ENCODE assay signal across 14 mouse cellular contexts in the genomic region with DNA sequence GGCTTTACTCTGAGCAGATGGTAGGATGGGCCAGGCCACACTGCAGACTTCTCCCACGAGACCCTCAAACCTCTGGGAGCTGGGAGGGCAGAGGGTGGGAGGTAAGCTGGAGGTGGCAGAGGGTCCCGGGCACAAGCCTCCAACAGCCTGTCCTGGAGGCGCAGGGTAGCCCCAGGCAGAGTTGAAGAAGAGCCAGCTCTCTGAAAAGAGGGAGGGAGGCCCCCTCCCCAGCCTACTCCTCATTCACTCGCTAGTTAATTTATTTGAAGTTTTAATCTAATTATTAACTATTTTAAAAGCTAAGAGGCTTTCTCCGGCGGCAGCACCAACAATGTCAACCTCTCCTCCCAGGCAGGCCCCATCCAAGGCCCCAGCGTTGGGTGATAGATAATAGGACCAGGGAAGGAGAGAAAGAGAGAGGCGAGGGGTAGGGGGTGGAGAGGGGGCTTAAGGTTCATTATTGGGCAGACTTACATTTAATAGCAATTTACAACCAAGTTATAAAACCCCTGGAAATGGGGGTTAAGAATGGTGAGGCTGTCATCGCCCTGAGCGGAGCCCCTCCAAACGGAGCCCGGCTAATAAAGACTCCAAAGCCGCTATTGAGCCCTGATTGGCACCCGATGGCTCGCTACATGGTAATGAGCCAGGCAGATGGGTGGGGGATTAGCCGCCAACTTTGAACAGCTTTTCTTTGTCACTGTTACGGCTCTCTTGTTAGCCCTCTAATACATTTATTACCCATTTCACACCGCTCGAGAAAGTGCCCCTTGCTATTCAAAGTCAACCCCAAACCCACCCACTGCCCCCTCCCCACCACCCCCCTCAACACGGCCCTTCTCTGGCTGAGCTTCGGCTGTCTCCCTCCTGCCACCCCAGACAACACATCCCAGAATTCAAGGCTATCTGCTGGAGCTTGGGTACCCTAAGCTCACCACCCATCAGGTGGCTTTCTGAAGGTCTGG. TPM values are rescaled to one million over a fixed set of nuclear protein-coding genes. Genes with fewer than 3 reads are reported as not detected.
DNase-seq lines count a peak whose midpoint lies in the region; ATAC-seq lines count a peak whose summit lies in the region.
"Had no signal": no experiment of that assay in that cellular context is flagged by ENCODE, and none has a peak within 500 bp of the region (broad histone marks: within the 10 kb centered on the region; RNA-seq: fewer than 3 reads in every experiment).

No protein-coding gene starts in this region.

- H3K4me1 ChIP-seq in neural tube, embryonic 15.5 days, result peaks cover 50% of the 10 kb centered on the region
- H3K4me1 ChIP-seq in hindbrain, embryonic 11.5 days (replicated peaks; ENCODE audit: control insufficient read depth, insufficient read depth, low read length), result peaks cover 24% of the 10 kb centered on the region
- H3K4me1 ChIP-seq in midbrain, embryonic 12.5 days, result peaks cover 87% of the 10 kb centered on the region
- H3K4me1 ChIP-seq: megakaryocyte, embryonic 14.5 days had no signal

- H3K27ac ChIP-seq in neural tube, embryonic 15.5 days (replicated peaks), result no peak overlapping the region
- H3K27ac ChIP-seq in hindbrain, embryonic 11.5 days (ENCODE audit: low read depth, low read length), result peak overlapping the region; percentile 9; the same call in 1 of the 2 replicates
- peak overlapping the region; percentile 78 for H3K27ac ChIP-seq in midbrain, embryonic 12.5 days (replicated peaks)

- no peak overlapping the region for H3K4me3 ChIP-seq in neural tube, embryonic 15.5 days (replicated peaks)
- H3K4me3 ChIP-seq in hindbrain, embryonic 11.5 days (ENCODE audit: low read depth, low read length), result no peak overlapping the region
- 0 out of 2 replicates have a peak overlapping the region, but pooled peaks have one; percentile 2 for H3K4me3 ChIP-seq in midbrain, embryonic 12.5 days
- H3K4me3 ChIP-seq: megakaryocyte, embryonic 14.5 days had no signal

- H3K27me3 ChIP-seq in neural tube, embryonic 15.5 days (replicated peaks), result peaks cover 61% of the 10 kb centered on the region
- peaks cover 77% of the 10 kb centered on the region for H3K27me3 ChIP-seq in hindbrain, embryonic 11.5 days (ENCODE audit: control insufficient read depth, insufficient read depth, low read length)
- peaks cover 94% of the 10 kb centered on the region for H3K27me3 ChIP-seq in midbrain, embryonic 12.5 days

- no peak for ATAC-seq in neural tube, embryonic 15.5 days (ENCODE audit: low FRiP score)
- ATAC-seq in hindbrain, embryonic 11.5 days (ENCODE audit: low FRiP score), result peak; percentile 54
- peak; percentile 82 for ATAC-seq in midbrain, embryonic 12.5 days (ENCODE audit: low FRiP score, low read depth)
- ATAC-seq in activated CD4-positive, CD25-positive, alpha-beta regulatory T cell, adult 4 months, result no peak

- DNase-seq in neural tube, embryonic 10.5 days (ENCODE audit: extremely low spot score, low spot score), result peak; percentile 46
- DNase-seq in hindbrain, embryonic 11.5 days (ENCODE audit: low spot score), result no peak
- no peak for DNase-seq in right cerebral cortex, adult 2 months (ENCODE audit: low spot score in 2 of 2)
- DNase-seq in right cerebral cortex, adult 18-20 months, result no peak
- DNase-seq in heart, adult 11 months, result no peak
- DNase-seq: adrenal gland, postnatal 36 days; cerebellum, adult 18-20 months; heart, postnatal 4 days; kidney, postnatal 10 days; liver, postnatal 0 days had no signal

- no peak overlapping the region for H3K4me2 ChIP-seq in neural tube, embryonic 15.5 days
- peak overlapping the region; percentile 14; the same call in 1 of the 2 replicates for H3K4me2 ChIP-seq in hindbrain, embryonic 11.5 days (replicated peaks; ENCODE audit: low read depth, low read length)
- H3K4me2 ChIP-seq in midbrain, embryonic 12.5 days (replicated peaks), result peak overlapping the region; percentile 38

- WGBS in neural tube, embryonic 15.5 days, result 12% methylated on average over 21 of the region's 21 CpGs
- 30% methylated on average over 21 of the region's 21 CpGs for WGBS in hindbrain, embryonic 11.5 days
- 12% methylated on average over 21 of the region's 21 CpGs for WGBS in midbrain, embryonic 12.5 days

- H3K36me3 ChIP-seq in neural tube, embryonic 15.5 days, result no peaks in the 10 kb centered on the region
- no peaks in the 10 kb centered on the region for H3K36me3 ChIP-seq in hindbrain, embryonic 11.5 days (ENCODE audit: control insufficient read depth, insufficient read depth, low read length)
- no peaks in the 10 kb centered on the region for H3K36me3 ChIP-seq in midbrain, embryonic 12.5 days

- no peak overlapping the region for H3K9ac ChIP-seq in neural tube, embryonic 15.5 days (replicated peaks)
- no peak overlapping the region for H3K9ac ChIP-seq in hindbrain, embryonic 11.5 days (ENCODE audit: low read depth, low read length)
- no peak overlapping the region for H3K9ac ChIP-seq in midbrain, embryonic 12.5 days (replicated peaks)
- H3K9ac ChIP-seq: liver, postnatal 0 days had no signal

- no peaks in the 10 kb centered on the region for H3K9me3 ChIP-seq in neural tube, embryonic 15.5 days (replicated peaks)
- H3K9me3 ChIP-seq in hindbrain, embryonic 11.5 days (ENCODE audit: control insufficient read depth, low read length), result no peaks in the 10 kb centered on the region
- no peaks in the 10 kb centered on the region for H3K9me3 ChIP-seq in midbrain, embryonic 12.5 days
- H3K9me3 ChIP-seq: megakaryocyte, embryonic 14.5 days had no signal

RNA-seq across cellular contexts. Expression of gene Ass1, which starts 29.6 kb away (rescaled TPM):
- polyA plus RNA-seq in neural tube, embryonic 15.5 days (2015; fragmentation: Nextera tagmentation; extraction: Ambion mirVana), result 9.1 and 21.3 TPM in 2 replicates
- 10.3 and 11.0 TPM in 2 replicates for polyA plus RNA-seq in hindbrain, embryonic 11.5 days (2014; fragmentation: Nextera tagmentation; extraction: Ambion mirVana)
- polyA plus RNA-seq in midbrain, embryonic 12.5 days (2016; fragmentation: Nextera tagmentation; extraction: Ambion mirVana), result 11.1 and 12.2 TPM in 2 replicates
- polyA plus RNA-seq in activated CD4-positive, CD25-positive, alpha-beta regulatory T cell, adult 4 months (2017; shearing (Covaris generic)), result 100 to 1,000 TPM; 445 to 470 TPM

Comparison
In these comparisons a context has a peak if more than half of its experiments do, and no peak if none do; other contexts are left out.
1. ATAC-seq: peak in hindbrain, embryonic 11.5 days (single experiment) and midbrain, embryonic 12.5 days (single experiment); none in neural tube, embryonic 15.5 days (single experiment) and activated CD4-positive, CD25-positive, alpha-beta regulatory T cell, adult 4 months (single experiment).
2. RNA of gene Ass1, which starts 29.6 kb away (polyA plus RNA-seq): 445 to 470 TPM in activated CD4-positive, CD25-positive, alpha-beta regulatory T cell, adult 4 months; 11.1 to 12.2 TPM in midbrain, embryonic 12.5 days, 10.3 to 11.0 TPM in hindbrain, embryonic 11.5 days and 9.1 to 21.3 TPM in neural tube, embryonic 15.5 days; every median in the first group is over 10 times any median in the second.